Mouse (Mus musculus) lung, embryonic 14.5 days (tissue): ENCODE measurements around the gene Lrrc71. TPM values are rescaled to one million over a fixed set of nuclear protein-coding genes. Genes with fewer than 3 reads are reported as not detected.

Experiments
- ATAC-seq: fragments of 200-750 bp; cut with Nextera tagmentation; 2 replicates; pipeline ENCODE4 v1.8.0; 2017; ENCODE audit warnings: mild to moderate bottlenecking, moderate TSS enrichment, moderate library complexity; ENCODE audit not compliant: insufficient read depth
- DNase-seq: peaks from one replicate; pipeline ENCODE4 v3.0.0-alpha.2; 2015
- H3K27ac ChIP-seq: fragments of 300-500 bp; sonication (generic); 2 replicates; pipeline ENCODE4 v1.5.1; 2014; ENCODE audit warnings: low read depth, mild to moderate bottlenecking, moderate library complexity
- H3K27me3 ChIP-seq: fragments of 300-500 bp; sonication (generic); 2 replicates; pipeline ENCODE4 v1.6.1; 2014; ENCODE audit warnings: low read length, control low read depth; ENCODE audit not compliant: insufficient read depth
- H3K36me3 ChIP-seq: fragments of 300-500 bp; sonication (generic); 2 replicates; pipeline ENCODE4 v1.6.1; 2014; ENCODE audit warnings: control low read depth; ENCODE audit not compliant: insufficient read depth
- H3K4me1 ChIP-seq: fragments of 300-500 bp; sonication (generic); 2 replicates; pipeline ENCODE4 v1.6.1; 2014; ENCODE audit warnings: antibody characterized with exemption, control low read depth; ENCODE audit not compliant: insufficient read depth
- H3K4me2 ChIP-seq: fragments of 300-500 bp; sonication (generic); 2 replicates; pipeline ENCODE4 v1.6.1; 2014; ENCODE audit warnings: mild to moderate bottlenecking
- H3K4me3 ChIP-seq: fragments of 300-500 bp; sonication (generic); 2 replicates; pipeline ENCODE4 v1.5.1; 2014; ENCODE audit warnings: low read depth, low read length
- H3K9ac ChIP-seq: fragments of 300-500 bp; sonication (generic); 2 replicates; pipeline ENCODE4 v1.6.1; 2014
- H3K9me3 ChIP-seq: fragments of 300-500 bp; sonication (generic); 2 replicates; pipeline ENCODE4 v1.6.1; 2016; ENCODE audit warnings: low read depth, low read length, control low read depth
- CTCF ChIP-seq: IDR thresholded peaks from 2 replicates; pipeline ENCODE4 v1.5.1; 2016; ENCODE audit warnings: antibody characterized with exemption, low read depth
- WGBS: fragments of 180-500 bp; shearing (Covaris S2); extraction: QIAGEN DNeasy Blood & Tissue Kit; methylation state at CpG from one replicate; pipeline ENCODE4 v1.1.7; 2014; 5-methylcytosine and 5-hydroxymethylcytosine counted together
- polyA plus RNA-seq: library from polyadenylated mRNA; unstranded; fragments of >200 nt; fragmentation: Nextera tagmentation; extraction: Ambion mirVana; gene quantifications from 2 replicates; pipeline ENCODE4 v1.2.1, GENCODE M21; 2014

The Lrrc71 gene
- polyA plus RNA-seq, 1 experiment from 2014 or later = 0.63 TPM

GRCm38 (mm10) chr3:87725396-87726160 lies 22.8 kb downstream of the Lrrc71 start:
- Histone ChIP-seq H3K9me3 (no peaks in the 10 kb centered on the region), H3K4me1 (no peaks in the 10 kb centered on the region), H3K4me2 (no peak overlapping the region), H3K27ac (no peak overlapping the region), H3K4me3 (no peak overlapping the region), H3K27me3 (no peaks in the 10 kb centered on the region), H3K9ac (no peak overlapping the region), H3K36me3 (peaks cover 81% of the 10 kb centered on the region)
- DNase-seq = no peak
- no peak for ATAC-seq
- TF ChIP-seq CTCF = no peak
- WGBS = 94% methylated on average over 16 of the region's 16 CpGs

GRCm38 (mm10) chr3:87724556-87724955 lies 23.9 kb downstream of the Lrrc71 start:
- no peak overlapping the region for H3K9ac ChIP-seq
- no peak for TF ChIP-seq CTCF
- H3K27me3 ChIP-seq = no peaks in the 10 kb centered on the region
- H3K4me2 ChIP-seq = no peak overlapping the region
- no peak for DNase-seq
- ATAC-seq = no peak
- no peaks in the 10 kb centered on the region for H3K9me3 ChIP-seq
- H3K4me1 ChIP-seq = no peaks in the 10 kb centered on the region
- peaks cover 75% of the 10 kb centered on the region for H3K36me3 ChIP-seq
- WGBS = 57% methylated on average over 6 of the region's 6 CpGs
- no peak overlapping the region for H3K4me3 ChIP-seq
- no peak overlapping the region for H3K27ac ChIP-seq

- no peak for ATAC-seq
- Histone ChIP-seq H3K4me3 (no peak overlapping the region), H3K27me3 (no peaks in the 10 kb centered on the region), H3K4me1 (no peaks in the 10 kb centered on the region), H3K4me2 (no peak overlapping the region), H3K9ac (no peak overlapping the region), H3K27ac (no peak overlapping the region), H3K36me3 (peaks cover 63% of the 10 kb centered on the region), H3K9me3 (no peaks in the 10 kb centered on the region)
- WGBS = 59% methylated on average over 2 of the region's 2 CpGs
- TF ChIP-seq CTCF = no peak
- DNase-seq = no peak
These were observed 29.9 kb downstream of the Lrrc71 start for GRCm38 (mm10) chr3:87718525-87718924.

Other genes with a start within 250 kb of the Lrrc71 start
- 10.8 and 12.8 TPM in 2 replicates for gene Etv3, start 223.2 kb downstream of the Lrrc71 start, polyA plus RNA-seq
- 17.1 and 18.8 TPM in 2 replicates for gene Arhgef11, start 131.1 kb downstream of the Lrrc71 start, polyA plus RNA-seq
- gene Ntrk1, start 46.5 kb upstream of the Lrrc71 start, polyA plus RNA-seq = 0.22 and 0.39 TPM in 2 replicates
- gene Insrr, start 48.3 kb upstream of the Lrrc71 start, polyA plus RNA-seq = 0.05 TPM in 1 of 2 replicates, not detected in the other
- gene Pear1, start 75.7 kb upstream of the Lrrc71 start, polyA plus RNA-seq = 30.2 and 31.7 TPM in 2 replicates
- 0.09 TPM in 2 replicates for gene Sh2d2a, start 98.1 kb upstream of the Lrrc71 start, polyA plus RNA-seq
- 13.4 and 14.2 TPM in 2 replicates for gene Prcc, start 137.0 kb upstream of the Lrrc71 start, polyA plus RNA-seq
- gene Hdgf, start 157.7 kb upstream of the Lrrc71 start, polyA plus RNA-seq = 287 and 288 TPM in 2 replicates
- 64.8 and 65.5 TPM in 2 replicates for gene Mrpl24, start 170.9 kb upstream of the Lrrc71 start, polyA plus RNA-seq
- 44.0 and 50.5 TPM in 2 replicates for gene Isg20l2, start 181.7 kb upstream of the Lrrc71 start, polyA plus RNA-seq
- gene Rrnad1, start 182.1 kb upstream of the Lrrc71 start, polyA plus RNA-seq = 16.4 and 19.6 TPM in 2 replicates
- 7.7 and 10.3 TPM in 2 replicates for gene Crabp2, start 200.0 kb upstream of the Lrrc71 start, polyA plus RNA-seq
- 24.6 and 27.1 TPM in 2 replicates for gene Nes, start 222.5 kb upstream of the Lrrc71 start, polyA plus RNA-seq